Mouse (Mus musculus): Measurements from ENCODE around the gene Agbl4.
A peak's percentile ranks its signal among the peaks of the same experiment; 100 is the strongest.

The Agbl4 gene

DNA sequence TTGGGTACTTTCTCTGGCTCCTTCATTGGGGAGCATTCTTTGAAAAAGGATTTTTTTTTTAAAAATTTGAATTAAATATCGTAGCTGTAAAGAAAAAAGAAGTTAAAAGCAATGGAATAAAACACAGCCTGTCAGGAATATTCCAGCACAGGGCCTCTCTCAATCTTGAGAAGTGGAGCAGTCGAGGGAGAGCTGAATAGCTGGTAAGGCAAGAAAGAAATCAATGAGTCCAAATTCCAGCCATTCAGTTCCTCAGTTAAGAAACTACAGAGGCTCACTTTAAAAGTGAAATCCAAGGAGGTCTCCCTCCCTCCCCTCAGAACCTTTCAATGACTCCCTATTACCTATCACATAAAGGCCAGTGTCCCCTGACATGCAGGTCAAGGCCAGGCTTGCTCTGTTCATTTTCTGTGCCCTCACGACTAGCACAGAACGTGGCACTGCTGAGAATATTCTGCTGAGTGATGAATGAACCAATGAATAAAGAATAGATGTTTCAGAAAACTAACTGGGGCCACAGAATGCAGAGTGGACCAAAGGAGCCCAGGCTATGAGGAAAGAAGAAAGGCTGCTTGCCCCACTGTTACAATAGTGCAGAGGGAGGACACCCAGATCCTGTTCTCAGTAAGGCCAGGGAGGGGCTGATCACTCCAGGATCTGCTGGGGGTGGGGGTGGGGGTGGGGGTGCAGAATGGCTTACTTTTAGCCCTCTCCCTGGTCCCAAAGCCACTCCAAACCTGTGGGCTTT lies 1181.8 kb downstream of the Agbl4 start:
- DNase-seq (ENCODE audit: low spot score in 2 of 2) = no peak

- DNase-seq (ENCODE audit: low spot score in 2 of 2) = no peak
Measured at GRCm38 (mm10) chr4:111579863-111580224, 1182.4 kb downstream of the Agbl4 start.

GRCm38 (mm10) chr4:111580239-111580638 lies 1182.8 kb downstream of the Agbl4 start:
- no peak for DNase-seq (ENCODE audit: low spot score in 2 of 2)

DNA sequence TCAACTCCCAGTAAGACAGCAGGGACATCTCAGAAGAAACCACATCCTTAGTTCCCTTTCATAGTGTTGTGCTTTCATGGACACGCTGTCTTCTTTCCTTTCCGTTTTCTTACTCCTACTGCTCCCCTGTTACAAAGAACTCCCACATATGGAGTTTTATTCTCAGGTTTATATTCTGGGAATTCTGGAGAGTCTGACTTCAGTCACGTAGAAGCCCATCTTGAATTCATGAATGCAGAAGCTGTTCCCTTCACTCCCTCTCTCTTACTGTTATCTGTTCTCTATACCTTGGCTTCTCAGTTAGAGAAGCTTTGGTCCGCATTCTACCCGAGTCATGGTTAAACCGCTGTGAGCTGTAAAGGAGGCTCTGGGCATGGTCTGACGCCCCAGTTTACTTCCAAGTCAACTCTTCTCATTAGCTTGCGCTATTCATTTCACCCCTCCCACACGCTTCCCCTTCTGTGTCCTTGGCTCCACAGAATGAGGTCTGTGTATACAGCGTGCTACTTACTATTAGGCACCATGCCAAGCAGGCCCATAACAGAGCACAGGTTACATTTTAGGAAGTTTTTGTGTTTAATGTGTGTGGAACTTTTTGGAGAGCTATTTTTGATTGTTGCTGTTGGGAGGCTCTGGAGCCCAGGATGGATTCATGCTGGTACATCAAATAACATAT lies 1186.2 kb downstream of the Agbl4 start:
- DNase-seq (ENCODE audit: low spot score in 2 of 2) = no peak

- no peak for DNase-seq (ENCODE audit: low spot score in 2 of 2)
Measured at GRCm38 (mm10) chr4:111584286-111584685, 1186.8 kb downstream of the Agbl4 start.

DNA sequence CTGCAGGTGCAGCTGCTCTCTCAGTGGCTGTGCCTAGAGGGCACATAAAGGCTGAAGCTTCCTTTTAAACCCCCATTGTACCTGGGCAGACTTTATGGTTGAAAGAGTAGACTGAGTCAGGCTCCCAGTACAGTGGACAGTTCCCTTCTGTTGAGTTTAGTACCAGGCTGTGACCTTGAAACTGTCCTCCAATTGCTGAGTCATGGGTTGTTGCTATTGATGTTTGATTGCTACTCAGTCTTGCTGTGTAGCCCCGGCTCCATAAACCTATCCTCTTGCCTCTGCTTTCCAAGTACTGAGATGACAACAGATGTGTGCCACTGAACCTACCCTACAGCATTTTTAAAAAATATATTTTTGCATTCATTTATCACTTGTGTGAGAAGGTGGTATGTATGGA lies 1190.8 kb downstream of the Agbl4 start:
- no peak for DNase-seq (ENCODE audit: low spot score in 2 of 2)

- no peak for DNase-seq (ENCODE audit: low spot score in 2 of 2)
Measured at GRCm38 (mm10) chr4:111589467-111590170, 1192.2 kb downstream of the Agbl4 start.

DNA sequence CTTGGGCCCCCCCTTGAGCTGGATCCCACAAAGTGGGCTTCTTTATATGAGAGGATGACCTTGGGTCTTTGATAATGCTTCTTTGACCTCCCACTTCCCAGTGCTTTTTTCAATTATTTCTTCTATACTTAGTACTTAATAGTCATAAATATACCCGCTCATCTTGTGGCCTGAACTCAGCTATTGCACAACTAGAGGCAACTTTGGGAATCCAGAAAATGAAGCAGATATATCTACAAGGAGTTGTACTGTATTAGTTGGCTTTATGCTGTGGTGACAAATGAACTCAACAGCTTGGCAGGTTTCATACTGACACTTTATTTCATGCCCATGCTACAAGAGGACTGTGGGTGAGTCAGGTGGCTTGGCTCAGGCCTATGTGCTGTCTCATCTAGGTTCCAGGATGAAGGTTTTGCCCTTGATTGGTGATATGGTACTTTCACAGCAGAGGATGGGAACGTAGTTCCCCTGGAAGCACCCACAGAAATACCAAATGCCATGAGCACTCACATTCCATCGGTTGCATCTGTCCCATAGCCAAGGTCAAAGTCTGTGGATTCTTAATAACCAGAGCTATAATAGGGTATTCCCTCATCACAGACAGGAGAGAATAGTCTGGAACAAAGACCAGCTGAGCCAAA lies 1197.3 kb downstream of the Agbl4 start:
- no peak for DNase-seq (ENCODE audit: low spot score in 2 of 2)

DNA sequence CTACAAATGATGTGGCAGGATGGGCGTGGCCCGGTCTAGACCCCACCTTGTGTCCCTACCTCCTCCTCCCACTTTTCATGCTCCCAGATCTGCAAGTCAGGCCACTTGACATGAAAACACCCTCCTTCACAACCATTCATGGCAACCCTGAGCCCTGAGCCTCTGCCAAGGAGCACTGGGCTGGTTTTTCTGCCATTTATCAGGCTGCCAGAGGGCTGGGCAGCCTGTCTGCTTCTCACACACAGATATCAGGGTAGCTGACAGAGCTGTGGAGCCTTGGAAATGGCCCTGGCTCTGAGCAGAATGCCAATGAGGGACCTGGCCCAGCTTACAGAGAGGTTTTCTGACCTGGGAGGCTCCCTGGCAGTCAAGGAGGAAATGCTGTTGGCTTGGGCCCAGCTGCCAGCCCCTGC lies 1199.8 kb downstream of the Agbl4 start:
- DNase-seq (ENCODE audit: low spot score in 2 of 2) = no peak

- DNase-seq (ENCODE audit: low spot score in 2 of 2) = no peak
Measured at GRCm38 (mm10) chr4:111597986-111598385, 1200.5 kb downstream of the Agbl4 start.

DNA sequence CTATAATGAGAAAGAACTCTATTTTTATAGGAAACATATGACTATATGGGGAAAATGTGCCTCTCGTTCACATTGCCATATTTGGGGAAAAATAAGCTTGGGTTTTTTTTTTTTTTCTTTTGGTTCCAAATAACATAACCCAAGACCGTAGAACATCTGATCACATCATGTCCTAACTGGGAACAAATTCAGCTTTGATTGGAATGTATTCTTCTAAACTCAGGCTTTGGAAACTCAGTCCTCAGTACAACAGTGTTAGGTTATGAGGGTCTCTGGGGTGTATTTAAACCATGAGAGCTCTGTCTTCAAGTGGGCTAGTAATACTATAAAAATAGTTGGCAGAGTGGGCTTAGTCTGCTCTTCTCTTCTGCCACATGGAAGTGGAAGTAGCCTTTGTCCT lies 1205.7 kb downstream of the Agbl4 start:
- DNase-seq (ENCODE audit: low spot score in 2 of 2) = no peak

- DNase-seq (ENCODE audit: low spot score in 2 of 2) = no peak
Measured at GRCm38 (mm10) chr4:111607826-111608500, 1210.5 kb downstream of the Agbl4 start.

DNA sequence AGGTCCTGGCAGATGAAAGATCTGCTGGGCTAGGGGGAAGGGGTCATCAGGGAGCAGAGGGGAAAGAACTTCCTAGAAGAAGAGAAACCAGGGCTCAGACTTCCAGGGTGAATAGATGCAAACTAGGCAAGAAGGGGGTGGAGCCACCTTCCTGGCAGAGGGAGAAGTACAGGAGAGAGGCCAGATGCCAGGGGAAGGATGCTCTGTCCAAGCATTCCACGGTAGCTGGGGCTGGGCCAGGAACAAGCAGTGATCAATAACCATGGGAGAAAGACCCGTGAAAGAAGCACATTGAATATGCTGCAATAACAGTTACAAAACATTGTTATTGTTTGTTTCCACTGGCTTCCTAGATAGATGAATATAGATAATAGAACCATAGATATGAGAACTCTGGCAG lies 1224.4 kb downstream of the Agbl4 start:
- DNase-seq (ENCODE audit: low spot score in 2 of 2) = no peak

DNA sequence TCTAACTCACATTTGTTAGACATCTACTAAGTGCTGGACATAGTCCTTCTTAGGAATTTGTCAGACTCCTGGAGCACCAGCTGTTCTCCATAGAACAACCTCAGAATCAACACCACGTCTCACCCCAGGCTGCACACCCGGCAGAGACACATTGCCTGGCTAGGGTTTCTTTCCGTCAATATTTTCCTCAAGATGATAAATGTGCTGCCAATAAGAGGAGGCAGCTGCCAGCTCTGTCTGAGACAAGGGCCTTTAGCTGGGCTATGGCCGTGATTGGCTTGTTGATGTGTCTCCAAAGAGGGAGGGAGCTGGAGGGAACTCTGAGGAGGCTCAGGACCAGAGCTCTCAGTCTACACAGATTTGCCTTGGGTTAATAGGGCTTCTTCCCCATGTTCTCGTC lies 1227.5 kb downstream of the Agbl4 start:
- DNase-seq (ENCODE audit: low spot score in 2 of 2) = no peak

- DNase-seq (ENCODE audit: low spot score in 2 of 2) = peak in 1 of 2 experiments; percentile 34
Measured at GRCm38 (mm10) chr4:111626118-111626830, 1228.8 kb downstream of the Agbl4 start.

DNA sequence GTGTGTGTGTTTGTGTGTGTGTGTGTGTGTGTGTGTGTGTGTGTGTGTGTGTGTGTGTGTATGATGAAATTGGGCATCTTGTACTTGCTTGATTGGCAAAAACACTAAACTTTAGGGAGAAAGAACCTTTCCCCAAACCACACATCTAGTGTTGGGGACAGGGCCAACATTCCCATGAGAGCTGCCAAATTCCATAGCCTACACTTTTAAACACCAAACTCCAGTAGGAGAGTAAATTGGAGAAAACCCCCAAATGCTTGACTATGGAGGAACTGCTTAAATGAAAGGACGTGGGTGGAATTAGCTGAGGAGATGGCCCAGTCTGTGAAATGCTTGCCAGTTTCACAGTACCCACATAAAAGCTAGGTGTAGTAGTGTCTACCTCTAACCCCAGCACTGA lies 1235.2 kb downstream of the Agbl4 start:
- DNase-seq (ENCODE audit: low spot score in 2 of 2) = no peak

GRCm38 (mm10) chr4:111635538-111636124 lies 1238.2 kb downstream of the Agbl4 start:
- DNase-seq (ENCODE audit: low spot score in 2 of 2) = no peak

DNA sequence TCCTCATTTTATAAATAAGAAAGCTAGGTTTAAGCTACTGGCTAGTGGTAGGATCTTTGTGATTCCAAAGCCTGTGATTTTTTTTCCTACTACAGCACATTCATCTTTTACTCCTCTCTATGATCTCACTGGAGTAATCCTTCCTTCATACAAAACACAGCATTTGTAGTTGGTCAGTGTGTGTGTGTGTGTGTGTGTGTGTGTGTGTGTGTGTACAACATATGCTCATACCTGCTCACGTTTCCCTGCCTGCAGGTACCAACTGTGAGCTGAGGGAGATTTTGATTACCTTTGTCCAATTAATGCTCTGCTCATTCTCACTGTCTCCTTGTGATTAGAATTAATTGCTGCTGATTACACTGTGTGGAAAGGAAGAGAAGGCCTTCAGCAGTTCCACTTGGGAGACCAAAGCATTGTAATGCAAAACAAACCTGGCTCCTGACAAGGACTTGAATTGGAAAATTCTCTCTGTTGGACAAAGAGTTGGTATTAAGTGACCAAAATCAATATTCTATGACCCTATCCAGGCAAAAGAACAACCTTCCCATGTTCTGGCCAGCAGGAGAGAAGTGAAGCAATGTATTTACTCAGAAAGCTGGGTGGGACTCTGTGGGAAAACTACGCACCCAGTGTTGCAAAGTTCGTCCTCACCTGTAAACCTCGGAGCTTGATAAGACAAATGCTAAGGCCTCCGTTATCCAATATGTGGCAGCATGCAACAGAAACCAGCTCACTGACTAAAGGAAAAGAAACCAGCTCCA lies 1241.7 kb downstream of the Agbl4 start:
- no peak for DNase-seq (ENCODE audit: low spot score in 2 of 2)

DNA sequence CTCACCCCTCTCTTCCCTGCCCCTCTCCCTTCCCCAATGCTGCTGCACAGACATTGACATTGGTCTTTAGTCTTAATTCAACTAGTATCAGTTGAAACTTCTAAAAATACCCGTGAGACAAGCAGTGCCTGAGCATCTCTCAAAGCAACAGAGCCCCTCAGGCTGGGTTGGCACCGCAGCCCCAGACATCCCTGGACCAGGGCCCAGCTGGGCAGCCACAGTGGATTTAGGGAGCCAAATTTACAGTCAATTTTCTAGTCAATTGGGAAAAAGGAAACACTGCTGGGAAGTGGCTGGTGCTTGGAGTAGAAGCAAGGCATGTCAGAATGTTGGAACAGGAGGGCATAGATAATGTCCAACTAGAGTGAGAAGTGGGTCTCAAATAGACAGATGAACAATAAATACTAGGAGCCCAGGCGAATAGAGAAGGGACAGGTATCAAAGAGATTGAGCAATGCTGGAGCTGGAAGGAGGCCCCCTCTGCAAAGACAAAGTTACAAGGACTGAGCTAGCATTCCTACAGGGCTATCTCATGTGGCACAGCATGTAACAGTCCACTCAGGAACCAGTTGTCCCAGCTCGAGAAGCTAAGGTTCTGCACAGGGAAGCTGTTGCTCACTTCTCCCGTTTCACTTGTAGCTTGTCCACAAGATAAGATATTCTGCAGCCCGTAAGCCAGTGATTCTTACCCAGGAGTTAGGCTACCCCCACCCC lies 1247.8 kb downstream of the Agbl4 start:
- no peak for DNase-seq (ENCODE audit: low spot score in 2 of 2)

- no peak for DNase-seq (ENCODE audit: low spot score in 2 of 2)
Measured at GRCm38 (mm10) chr4:111645831-111646166, 1248.3 kb downstream of the Agbl4 start.
